Mouse (Mus musculus): ENCODE results near the gene Olfr331.
"Not testable (repeated sequence)": the region's sequence is repeated elsewhere in the genome, so short reads cannot be mapped to it uniquely, and the experiment has no call there.

DNA sequence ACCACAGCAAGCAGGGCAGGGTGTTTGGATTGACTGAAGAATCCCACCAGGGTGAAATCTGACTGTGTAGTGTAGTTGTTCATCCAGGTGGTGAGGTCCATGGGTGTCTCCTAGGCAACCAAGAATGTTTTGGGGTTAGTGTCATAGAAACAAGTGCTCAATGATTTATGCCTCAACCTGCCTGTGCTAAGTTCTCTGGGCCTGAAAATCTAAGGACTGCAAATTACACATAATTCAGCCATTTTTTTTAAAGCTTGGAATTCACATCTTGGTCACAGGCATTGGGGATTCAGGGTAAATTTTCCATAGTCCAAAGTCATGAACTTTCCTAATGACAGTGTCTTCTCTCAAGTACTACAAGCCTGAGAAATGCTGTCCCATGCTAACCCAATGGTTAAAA lies at the start of gene Olfr331:
- not testable (repeated sequence) for TF ChIP-seq CTCF, EP300 (IDR thresholded peaks at IDR 0.05; ENCODE audit: low read depth)

Measured in heart, postnatal 0 days (tissue).